Mouse (Mus musculus) gastrocnemius, postnatal 10 days (tissue): ENCODE data around the gene L3mbtl1. TPM values are rescaled to one million over a fixed set of nuclear protein-coding genes. Genes with fewer than 3 reads are reported as not detected.

Source experiments
- DNase-seq: peaks from one replicate; pipeline ENCODE4 v3.0.0; 2021; ENCODE audit warnings: mixed read lengths
- total RNA-seq, 2 experiments: library from RNA; stranded (reverse); gene quantifications; 2 replicates each; pipeline ENCODE4 v1.2.3; 2021

Gene L3mbtl1
- total RNA-seq, 2 experiments from 2014 or later: 0.33 to 0.45 TPM

- DNase-seq: no peak
These were observed 3.7 kb downstream of the L3mbtl1 start for GRCm38 (mm10) chr2:162946964-162947363.

- DNase-seq: no peak
These were observed 4.5 kb downstream of the L3mbtl1 start for GRCm38 (mm10) chr2:162947736-162948135.

GRCm38 (mm10) chr2:162948221-162948620, 4.9 kb downstream of the L3mbtl1 start:
- DNase-seq: no peak

- no peak for DNase-seq
These were observed 7.5 kb downstream of the L3mbtl1 start for GRCm38 (mm10) chr2:162950776-162951175.

- no peak for DNase-seq
These were observed 13.6 kb downstream of the L3mbtl1 start for GRCm38 (mm10) chr2:162956843-162957242.

GRCm38 (mm10) chr2:162961321-162961720, 18.0 kb downstream of the L3mbtl1 start:
- DNase-seq: no peak

GRCm38 (mm10) chr2:162966734-162967133, 23.5 kb downstream of the L3mbtl1 start:
- no peak for DNase-seq

- peak; percentile 32 for DNase-seq
These were observed 25.1 kb downstream of the L3mbtl1 start for GRCm38 (mm10) chr2:162968357-162968756.

- no peak for DNase-seq
These were observed 25.8 kb downstream of the L3mbtl1 start for GRCm38 (mm10) chr2:162969101-162969500.

- DNase-seq: no peak
These were observed 27.6 kb downstream of the L3mbtl1 start for GRCm38 (mm10) chr2:162970896-162971295.

GRCm38 (mm10) chr2:162972752-162973151, 29.5 kb downstream of the L3mbtl1 start:
- DNase-seq: no peak

GRCm38 (mm10) chr2:162973206-162973605, 29.9 kb downstream of the L3mbtl1 start:
- no peak for DNase-seq

- no peak for DNase-seq
These were observed 30.4 kb downstream of the L3mbtl1 start for GRCm38 (mm10) chr2:162973637-162974036.

GRCm38 (mm10) chr2:162975157-162975775, 32.0 kb downstream of the L3mbtl1 start:
- no peak for DNase-seq

GRCm38 (mm10) chr2:162976001-162976400, 32.7 kb downstream of the L3mbtl1 start:
- DNase-seq: no peak

- DNase-seq: no peak
These were observed 41.1 kb downstream of the L3mbtl1 start for GRCm38 (mm10) chr2:162984381-162984780.

GRCm38 (mm10) chr2:162985923-162986322, 42.7 kb downstream of the L3mbtl1 start:
- peak; percentile 52 for DNase-seq

- DNase-seq: no peak
These were observed 43.5 kb downstream of the L3mbtl1 start for GRCm38 (mm10) chr2:162986764-162987163.

- DNase-seq: no peak
These were observed 43.9 kb downstream of the L3mbtl1 start, which contains the start of gene Sgk2 for GRCm38 (mm10) chr2:162987218-162987617. TSS of gene Sgk2 (plus strand) at chr2:162987330.

- no peak for DNase-seq
These were observed 45.0 kb downstream of the L3mbtl1 start for GRCm38 (mm10) chr2:162988235-162988634.

GRCm38 (mm10) chr2:162991394-162992083, 48.3 kb downstream of the L3mbtl1 start:
- DNase-seq: no peak

- no peak for DNase-seq
These were observed 48.8 kb downstream of the L3mbtl1 start for GRCm38 (mm10) chr2:162992084-162992437.

GRCm38 (mm10) chr2:162993881-162994616, 50.8 kb downstream of the L3mbtl1 start:
- no peak for DNase-seq
